Mouse (Mus musculus) erythroblast, embryonic 14.5 days (primary cell): ENCODE measurements around the gene Bmp2k. TPM values are rescaled to one million over a fixed set of nuclear protein-coding genes. Genes with fewer than 3 reads are reported as not detected.

ENCODE experiments used
- H3K27me3 ChIP-seq: 2 replicates; pipeline ENCODE4 v1.6.1; 2012; ENCODE audit warnings: inconsistent platforms; ENCODE audit not compliant: control insufficient read depth
- H3K36me3 ChIP-seq: 2 replicates; pipeline ENCODE4 v1.6.1; 2012; ENCODE audit warnings: mild to moderate bottlenecking, inconsistent platforms; ENCODE audit not compliant: control insufficient read depth
- H3K4me1 ChIP-seq: 2 replicates; pipeline ENCODE4 v1.6.1; 2012; ENCODE audit warnings: inconsistent platforms; ENCODE audit not compliant: control insufficient read depth
- H3K4me3 ChIP-seq: replicated peaks from 2 replicates; pipeline ENCODE3; 2012; ENCODE audit warnings: moderate library complexity, mild to moderate bottlenecking, inconsistent platforms
- H3K9me3 ChIP-seq: 2 replicates; pipeline ENCODE4 v1.6.1; 2012; ENCODE audit warnings: low read length, inconsistent platforms, mixed read lengths; ENCODE audit not compliant: control insufficient read depth
- GATA1 ChIP-seq: IDR thresholded peaks from 2 replicates; pipeline ENCODE4 v1.6.1; 2012; ENCODE audit warnings: low read length, inconsistent platforms, mixed read lengths
- TAL1 ChIP-seq: IDR thresholded peaks from 3 replicates; pipeline ENCODE4 v1.6.1; 2012; ENCODE audit warnings: low read length, inconsistent platforms, mixed read lengths
- polyA plus RNA-seq: library from polyadenylated mRNA; stranded (reverse); fragments of >175 nt; gene quantifications from 2 replicates; pipeline ENCODE4 v1.2.3, GENCODE M21; 2012

The Bmp2k gene
- polyA plus RNA-seq, 1 experiment, result 2.5 TPM

DNA sequence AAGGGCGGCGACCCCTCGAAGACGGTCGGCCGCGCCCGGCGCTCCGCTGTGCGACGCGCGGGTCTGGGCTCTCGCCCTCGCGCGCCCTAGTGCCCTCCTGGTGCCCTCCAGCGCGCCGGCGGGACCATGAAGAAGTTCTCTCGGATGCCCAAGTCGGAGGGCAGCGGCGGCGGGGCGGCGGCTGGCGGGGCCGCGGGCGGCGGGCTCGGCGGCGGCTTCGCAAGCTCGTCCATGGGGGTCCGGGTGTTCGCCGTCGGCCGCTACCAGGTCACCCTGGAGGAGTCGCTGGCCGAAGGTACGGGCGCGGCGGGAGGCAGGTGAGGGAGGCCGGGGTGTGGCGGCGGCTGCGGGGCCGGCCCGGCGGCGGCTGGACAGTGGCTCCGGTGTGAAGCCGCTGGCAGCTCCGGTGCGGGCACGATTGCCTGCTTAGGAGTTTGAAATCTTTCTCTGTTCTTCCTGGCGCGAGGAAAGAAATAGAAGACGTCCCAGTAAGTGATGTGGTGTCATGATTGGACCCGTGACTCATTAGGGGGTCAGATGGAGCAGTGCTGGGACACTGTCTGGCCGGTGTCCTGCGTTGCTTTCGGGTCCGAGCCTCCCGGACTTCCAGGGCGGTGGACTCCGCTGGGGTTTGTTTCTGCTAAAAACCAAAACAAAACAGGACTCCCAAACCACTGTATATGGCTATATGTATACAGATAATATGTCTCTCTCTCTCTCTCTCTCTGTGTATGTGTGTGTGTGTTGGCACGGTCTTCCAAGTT, 495 bp downstream of the Bmp2k start:
- TF ChIP-seq TAL1 (no peak), GATA1 (no peak)
- no peaks in the 10 kb centered on the region for H3K9me3 ChIP-seq
- peaks cover 76% of the 10 kb centered on the region for H3K4me1 ChIP-seq
- peaks cover 54% of the 10 kb centered on the region for H3K36me3 ChIP-seq
- H3K27me3 ChIP-seq, result no peaks in the 10 kb centered on the region
- peak overlapping the region; percentile 79 for H3K4me3 ChIP-seq

DNA sequence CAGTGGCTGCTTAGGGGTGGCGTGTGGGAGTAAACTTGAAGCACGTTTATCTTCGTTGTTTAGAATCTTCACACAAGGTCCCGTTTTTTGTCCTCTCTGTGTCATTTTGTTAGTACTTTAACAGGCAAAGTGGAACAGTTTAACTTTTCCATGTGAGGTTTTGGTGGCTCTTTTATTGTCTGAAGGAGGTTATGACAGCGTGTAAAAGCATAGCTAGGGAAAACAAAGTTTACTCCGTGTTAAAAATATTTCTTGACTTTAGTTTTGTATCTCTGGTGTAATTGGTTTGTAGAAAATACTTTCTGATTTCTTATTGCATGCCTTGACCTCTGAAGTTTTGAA, 1.0 kb downstream of the Bmp2k start:
- H3K4me1 ChIP-seq, result peaks cover 78% of the 10 kb centered on the region
- peak overlapping the region; percentile 79 for H3K4me3 ChIP-seq
- peaks cover 59% of the 10 kb centered on the region for H3K36me3 ChIP-seq
- no peaks in the 10 kb centered on the region for H3K27me3 ChIP-seq
- no peak for TF ChIP-seq TAL1
- no peak for TF ChIP-seq GATA1
- no peaks in the 10 kb centered on the region for H3K9me3 ChIP-seq

DNA sequence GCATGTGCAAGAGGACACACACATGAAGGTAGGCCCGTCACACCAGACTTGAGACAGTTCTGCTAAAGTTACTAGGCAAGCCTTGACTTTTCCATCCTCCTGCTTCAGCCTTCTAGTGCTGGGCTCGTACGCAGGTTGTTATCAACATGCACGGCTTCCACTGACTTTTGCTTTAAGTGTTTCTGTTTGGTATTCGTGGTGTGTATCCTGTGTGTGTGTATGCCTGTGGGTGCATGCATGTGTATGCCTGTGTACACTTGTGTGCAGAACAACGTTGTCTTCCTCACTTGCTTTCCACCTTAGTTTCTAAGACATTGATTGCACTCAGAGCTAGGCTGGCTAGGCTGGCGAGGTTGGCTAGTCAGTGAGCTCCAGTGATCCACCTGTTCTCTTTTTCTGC, 2.1 kb downstream of the Bmp2k start:
- Histone ChIP-seq H3K4me1 (peaks cover 78% of the 10 kb centered on the region), H3K4me3 (peak overlapping the region; percentile 79), H3K36me3 (peaks cover 70% of the 10 kb centered on the region), H3K9me3 (no peaks in the 10 kb centered on the region), H3K27me3 (no peaks in the 10 kb centered on the region)
- TF ChIP-seq GATA1, result no peak
- TF ChIP-seq TAL1, result no peak

DNA sequence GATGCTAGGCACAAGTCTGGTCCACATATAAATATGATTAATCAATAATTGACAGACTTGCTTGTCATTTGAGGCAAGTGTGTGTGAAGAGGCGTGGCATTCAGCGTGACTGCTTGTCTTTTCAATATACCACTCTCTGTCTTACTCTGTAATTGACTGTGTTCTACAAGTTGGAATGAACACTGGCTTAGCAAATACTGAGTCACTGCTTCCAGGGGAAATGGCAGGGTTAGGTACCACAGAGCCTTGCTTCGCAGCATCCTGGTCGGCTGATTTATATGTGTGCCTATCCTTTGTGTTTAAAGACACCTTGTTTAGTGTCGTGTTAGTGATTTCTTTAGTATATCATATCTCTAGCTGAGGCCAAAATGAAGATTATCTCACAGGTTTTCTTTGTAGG, 3.0 kb downstream of the Bmp2k start:
- no peaks in the 10 kb centered on the region for H3K27me3 ChIP-seq
- TF ChIP-seq TAL1 (no peak), GATA1 (no peak)
- H3K9me3 ChIP-seq, result no peaks in the 10 kb centered on the region
- peaks cover 77% of the 10 kb centered on the region for H3K4me1 ChIP-seq
- H3K36me3 ChIP-seq, result peaks cover 76% of the 10 kb centered on the region
- H3K4me3 ChIP-seq, result peak overlapping the region; percentile 79

DNA sequence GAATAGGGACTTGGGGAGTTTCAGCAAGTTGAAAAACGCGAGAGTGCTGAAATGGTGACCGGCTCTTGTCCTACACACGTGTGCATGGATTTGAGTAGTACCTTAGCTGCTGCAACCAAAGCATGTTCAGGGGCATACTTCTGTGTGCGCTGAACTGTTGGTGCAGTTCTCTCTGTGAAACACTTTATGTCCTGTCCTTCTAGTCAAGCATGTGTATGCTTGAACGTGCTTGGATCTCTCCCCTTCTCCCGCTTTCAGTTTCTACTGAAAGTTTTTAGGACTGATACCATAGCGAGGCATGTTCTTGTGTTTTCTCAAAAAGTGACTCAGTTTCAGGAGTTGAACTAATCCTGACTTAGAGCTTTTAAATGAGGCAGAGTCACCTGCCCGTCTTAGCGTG, 3.7 kb downstream of the Bmp2k start:
- H3K27me3 ChIP-seq, result no peaks in the 10 kb centered on the region
- TF ChIP-seq TAL1 (no peak), GATA1 (no peak)
- H3K4me1 ChIP-seq, result peaks cover 77% of the 10 kb centered on the region
- no peaks in the 10 kb centered on the region for H3K9me3 ChIP-seq
- H3K36me3 ChIP-seq, result peaks cover 77% of the 10 kb centered on the region
- peak overlapping the region; percentile 79 for H3K4me3 ChIP-seq

DNA sequence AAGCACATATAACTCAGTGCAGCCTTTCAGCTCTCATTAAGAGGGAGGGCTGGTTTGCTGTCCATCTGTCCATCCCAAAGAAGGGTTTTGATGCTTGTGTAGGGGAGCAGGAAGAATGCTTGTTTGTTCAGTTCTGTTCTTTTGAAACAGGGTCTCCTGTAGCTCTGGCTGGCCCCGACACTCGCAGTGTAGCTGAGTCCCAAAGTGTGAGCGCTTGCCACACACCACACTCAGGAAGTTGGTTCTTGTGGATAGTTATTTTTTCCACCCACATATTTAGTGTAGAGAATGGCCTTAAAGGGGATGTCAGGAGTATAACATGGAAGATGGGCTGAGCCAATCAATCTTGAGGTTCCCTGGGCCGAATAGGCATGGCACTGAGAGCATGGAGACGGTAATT, 4.1 kb downstream of the Bmp2k start:
- H3K4me1 ChIP-seq, result peaks cover 77% of the 10 kb centered on the region
- peaks cover 76% of the 10 kb centered on the region for H3K36me3 ChIP-seq
- peak overlapping the region; percentile 79 for H3K4me3 ChIP-seq
- H3K9me3 ChIP-seq, result no peaks in the 10 kb centered on the region
- TF ChIP-seq GATA1, result no peak
- TF ChIP-seq TAL1, result no peak
- H3K27me3 ChIP-seq, result no peaks in the 10 kb centered on the region

DNA sequence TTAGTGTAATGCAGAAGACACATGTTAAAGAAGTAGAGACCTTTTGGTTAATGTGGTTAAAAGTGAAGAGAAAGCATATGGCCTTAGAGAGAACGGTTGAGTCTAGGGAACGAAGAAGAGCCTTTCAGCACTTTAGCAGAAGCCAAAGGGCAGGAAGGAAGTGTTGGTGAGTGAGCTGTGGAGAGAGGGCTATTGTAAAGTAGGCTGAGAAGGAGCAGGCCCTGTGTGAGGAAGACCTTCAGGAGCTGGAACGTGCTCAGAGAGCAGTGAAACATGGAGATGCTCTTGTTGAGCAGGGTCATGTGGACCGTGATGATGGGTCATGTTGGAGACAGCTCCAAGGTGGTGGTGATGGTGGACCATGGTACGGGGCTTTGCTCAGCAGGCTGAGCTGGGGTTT, 4.8 kb downstream of the Bmp2k start:
- peaks cover 78% of the 10 kb centered on the region for H3K4me1 ChIP-seq
- H3K9me3 ChIP-seq, result no peaks in the 10 kb centered on the region
- TF ChIP-seq TAL1 (no peak), GATA1 (no peak)
- H3K27me3 ChIP-seq, result no peaks in the 10 kb centered on the region
- H3K36me3 ChIP-seq, result peaks cover 80% of the 10 kb centered on the region
- peak overlapping the region; percentile 79 for H3K4me3 ChIP-seq

DNA sequence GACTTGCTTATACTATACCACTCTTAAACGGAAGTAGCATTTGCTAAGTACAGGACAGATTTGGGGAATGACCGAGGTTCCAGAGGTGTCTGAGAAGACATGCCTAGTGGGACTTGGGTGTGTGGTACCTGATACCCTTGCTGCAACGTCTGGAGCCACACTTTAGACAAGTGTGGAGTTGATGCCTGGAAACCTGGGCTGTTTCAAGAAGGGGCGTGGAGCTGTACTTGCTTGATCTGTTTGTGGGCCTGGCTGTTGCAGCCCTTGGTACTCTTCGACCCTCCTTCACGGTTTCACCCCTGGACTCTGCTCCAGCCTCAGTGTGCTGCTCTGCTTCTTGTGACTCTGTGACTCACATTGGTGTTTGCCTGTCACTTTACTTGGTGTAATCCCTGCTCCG, 5.4 kb downstream of the Bmp2k start:
- H3K27me3 ChIP-seq, result no peaks in the 10 kb centered on the region
- peaks cover 84% of the 10 kb centered on the region for H3K4me1 ChIP-seq
- TF ChIP-seq TAL1 (no peak), GATA1 (no peak)
- H3K4me3 ChIP-seq, result peak overlapping the region; percentile 79
- H3K9me3 ChIP-seq, result no peaks in the 10 kb centered on the region
- peaks cover 84% of the 10 kb centered on the region for H3K36me3 ChIP-seq

DNA sequence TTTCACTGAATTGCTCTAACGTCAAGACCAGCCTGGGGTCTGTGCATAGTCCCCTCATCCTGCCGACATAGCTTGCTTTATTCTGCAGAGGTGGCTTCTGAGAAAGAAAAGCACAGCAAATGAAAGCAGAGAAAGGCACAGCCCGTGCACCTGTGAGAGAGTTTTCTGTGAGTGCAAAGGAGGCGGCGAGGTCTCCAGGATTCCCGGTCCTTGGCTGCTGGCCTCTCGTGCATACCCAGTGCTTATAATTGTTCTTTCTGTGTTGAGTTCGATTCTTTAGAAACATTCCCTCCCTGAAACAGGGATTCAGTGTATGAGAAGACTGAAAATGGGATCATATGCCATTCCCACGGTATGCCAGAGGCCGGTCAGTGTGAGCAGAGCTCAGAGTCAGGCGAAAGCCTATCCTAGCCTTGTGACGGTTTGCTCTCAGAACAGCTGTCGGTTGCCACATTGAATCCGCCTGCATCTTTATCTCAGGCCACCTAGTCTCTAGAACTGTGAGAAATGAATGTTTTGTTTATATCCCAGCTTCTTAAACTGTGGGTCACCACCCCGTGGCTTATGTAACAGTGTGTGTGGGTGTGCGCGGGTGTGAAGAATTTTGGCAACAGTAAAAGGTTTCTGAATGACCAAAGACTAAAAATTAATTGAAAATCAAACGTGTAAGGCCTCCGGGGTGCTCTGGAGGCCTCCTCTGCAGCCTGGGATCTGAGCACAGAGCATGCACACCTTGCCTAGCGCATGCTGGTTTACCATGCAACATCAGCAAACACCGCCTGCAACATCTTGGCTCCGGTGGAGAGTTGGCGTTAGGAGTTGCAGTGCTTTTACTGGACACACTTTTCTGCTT, 6.9 kb downstream of the Bmp2k start:
- H3K36me3 ChIP-seq, result peaks cover 87% of the 10 kb centered on the region
- H3K4me1 ChIP-seq, result peaks cover 99% of the 10 kb centered on the region
- H3K4me3 ChIP-seq, result peak overlapping the region; percentile 79
- no peaks in the 10 kb centered on the region for H3K9me3 ChIP-seq
- H3K27me3 ChIP-seq, result no peaks in the 10 kb centered on the region
- TF ChIP-seq GATA1 (no peak), TAL1 (no peak)
